In the genomic region with DNA sequence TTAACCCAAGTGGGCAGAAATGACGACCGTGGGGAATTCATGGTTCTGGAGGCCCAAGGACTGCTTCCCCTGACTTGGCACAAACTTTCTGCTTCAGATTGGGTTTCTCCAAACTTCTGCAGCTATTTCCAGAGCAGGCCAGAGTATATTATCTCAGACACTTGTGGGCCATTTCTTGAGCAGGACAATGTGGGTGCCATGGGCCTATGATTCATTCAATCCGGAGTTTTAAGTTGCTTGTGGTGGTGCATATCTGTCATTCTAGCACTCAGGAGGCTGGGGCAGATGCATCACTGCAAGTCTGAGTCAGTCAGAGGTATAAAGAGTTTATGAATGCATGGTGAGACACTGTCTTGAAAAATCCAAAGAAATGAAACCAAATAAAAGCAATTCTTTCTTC, we compare ENCODE assay signal across 9 mouse cellular contexts.
"Had no signal": no experiment of that assay in that cellular context is flagged by ENCODE, and none has a peak within 500 bp of the region (broad histone marks: within the 10 kb centered on the region; RNA-seq: fewer than 3 reads in every experiment).

No protein-coding gene starts in this region.

- H3K4me3 ChIP-seq: layer of hippocampus, adult 2 months; limb, embryonic 13.5 days; midbrain, embryonic 12.5 days had no signal

- H3K9me3 ChIP-seq: limb, embryonic 13.5 days; midbrain, embryonic 12.5 days had no signal

- DNase-seq: kidney, postnatal 25 days; left cerebral cortex, postnatal 4 days; lung, adult 18-20 months; thymus, adult 18-20 months had no signal

- H3K4me2 ChIP-seq: limb, embryonic 13.5 days; midbrain, embryonic 12.5 days had no signal

- H3K9ac ChIP-seq: limb, embryonic 13.5 days; liver, embryonic 14.5 days; midbrain, embryonic 12.5 days had no signal

- H3K27ac ChIP-seq: layer of hippocampus, adult 2 months; liver, embryonic 14.5 days; midbrain, embryonic 12.5 days had no signal

- ATAC-seq: midbrain, embryonic 16.5 days had no signal

- H3K27me3 ChIP-seq: limb, embryonic 13.5 days; midbrain, embryonic 12.5 days had no signal

- H3K36me3 ChIP-seq: limb, embryonic 13.5 days; midbrain, embryonic 12.5 days had no signal
